Mouse (Mus musculus) lung, adult 2 months (tissue): ENCODE data around the gene Irf1.

Experiments
- CTCF ChIP-seq: fragments of 200-500 bp; IDR thresholded peaks from 2 replicates; pipeline ENCODE4 v1.5.1; 2011; ENCODE audit warnings: mild to moderate bottlenecking, low read length, control low read depth; ENCODE audit not compliant: insufficient read depth
- POLR2A ChIP-seq: fragments of 200-500 bp; IDR thresholded peaks from 2 replicates; pipeline ENCODE4 v1.6.1; 2011; ENCODE audit warnings: low read depth, mild to moderate bottlenecking, control low read depth, low read length, borderline replicate concordance; ENCODE audit errors: extremely low read depth

DNA sequence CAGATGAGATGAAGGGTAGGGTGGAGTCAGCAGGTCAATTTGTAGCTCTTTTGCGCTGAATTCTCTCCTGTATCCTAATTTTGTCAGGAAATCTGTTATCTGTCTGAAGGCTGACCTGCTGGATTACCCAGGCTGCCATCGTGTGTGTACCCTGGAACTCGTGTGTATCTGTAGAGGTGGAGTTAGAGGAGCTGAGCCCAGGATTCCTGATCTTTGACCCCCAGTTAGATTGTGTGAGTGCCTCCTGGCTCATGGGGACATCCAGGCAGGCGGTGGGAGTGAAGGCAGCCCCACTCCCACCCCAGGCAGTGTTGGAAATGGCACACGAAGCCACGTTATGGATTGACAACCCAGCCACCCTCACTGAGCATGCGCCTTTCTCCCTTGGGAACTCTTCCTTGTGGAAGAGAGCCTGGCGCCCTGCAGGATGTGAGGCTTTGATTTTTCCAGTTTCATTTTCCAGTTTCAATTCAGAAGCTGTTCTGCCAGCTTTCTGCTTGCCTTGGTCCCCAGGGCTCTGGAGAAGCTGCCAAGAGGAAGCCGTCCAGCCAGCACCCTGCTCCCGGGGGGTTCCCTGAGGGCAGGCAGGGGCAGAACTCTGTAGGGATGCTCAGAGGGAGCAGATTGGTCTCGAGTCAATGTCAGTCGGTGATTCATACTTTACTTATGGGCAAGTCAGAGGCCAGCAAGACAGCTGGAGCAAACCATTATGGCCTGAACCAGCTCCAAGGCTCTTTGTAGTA lies 26.8 kb downstream of the Irf1 start:
- TF ChIP-seq CTCF = no peak
- TF ChIP-seq POLR2A = no peak
